Mouse (Mus musculus): ENCODE measurements around the gene Akap6. TPM values are rescaled to one million over a fixed set of nuclear protein-coding genes. Genes with fewer than 3 reads are reported as not detected.
A peak's percentile ranks its signal among the peaks of the same experiment; 100 is the strongest.

Gene Akap6
- total and polyA plus RNA-seq, 3 experiments = 0.12 to 0.42 (median 0.33) TPM

DNA sequence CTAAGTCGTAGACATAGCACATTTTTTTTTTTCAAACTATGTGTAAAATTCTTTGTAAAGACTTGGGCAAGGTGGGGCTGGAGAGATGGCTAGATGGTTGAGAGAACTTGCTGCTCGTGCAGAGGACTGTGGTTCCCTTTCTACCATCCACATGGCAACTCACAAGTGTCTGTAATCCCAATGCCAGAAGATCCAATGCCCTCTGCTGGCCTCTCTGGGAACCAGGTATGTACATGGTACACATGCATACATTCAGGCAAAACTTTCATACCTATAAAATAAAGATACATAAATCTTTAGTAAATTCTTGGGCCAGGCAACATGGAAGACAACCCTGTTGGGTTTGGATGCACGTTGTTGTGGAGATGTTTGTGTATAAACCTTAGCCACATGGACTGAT lies 107.1 kb downstream of the Akap6 start:
- dilution Hi-C loops (cut with MboI; ENCODE audit: extremely low pct_ligation_motif_present, extremely low pct_unique_long_range_greater_than_20kb, low sequenced_read_pairs) = no loop called here
- DNase-seq (ENCODE audit: extremely low read depth) = no peak

DNA sequence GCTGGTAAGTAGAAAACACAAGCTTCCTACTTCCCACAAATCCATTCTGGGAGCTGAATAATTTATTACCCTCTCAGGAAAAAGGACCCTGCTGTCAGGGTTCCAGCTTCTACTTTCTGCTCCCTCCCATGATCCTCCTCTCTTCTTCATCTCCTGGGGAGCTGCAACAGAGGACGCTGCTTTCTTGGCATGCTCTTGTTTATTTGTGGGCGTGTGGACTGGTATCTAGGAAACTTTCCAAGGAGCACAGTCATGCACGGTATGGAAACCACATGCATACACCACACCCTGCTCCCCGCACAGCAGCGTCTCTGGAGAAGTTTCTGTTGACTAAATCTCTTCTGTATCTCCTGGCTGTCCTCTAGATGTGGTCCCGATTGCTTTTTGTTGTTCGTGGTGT lies 119.4 kb downstream of the Akap6 start:
- 0 out of 4 replicates have a peak, but pooled peaks cover 0 to 2% of the 10 kb centered on the region in 2 experiments for H3K4me1 ChIP-seq (ENCODE audit: control insufficient read depth in 1 of 2, insufficient read depth in 2 of 2)
- H3K4me3 ChIP-seq (replicated peaks in 1 of 3; ENCODE audit: low read depth in 2 of 3, low read length in 2 of 3, poor library complexity in 1 of 3) = no peak overlapping the region
- no peak overlapping the region for H3K9ac ChIP-seq (ENCODE audit: insufficient read depth, low read depth)
- H3K27ac ChIP-seq (ENCODE audit: insufficient read depth, low read depth) = no peak overlapping the region
- no peaks in the 10 kb centered on the region for H3K36me3 ChIP-seq (replicated peaks in 1 of 2; ENCODE audit: control insufficient read depth in 1 of 2, insufficient read depth in 1 of 2, low read length in 1 of 2)
- H3K4me2 ChIP-seq (ENCODE audit: insufficient read depth, low read depth, poor library complexity, severe bottlenecking) = no peak overlapping the region
- in situ Hi-C loops (cut with MboI; ENCODE audit: low pct_ligation_motif_present, low pct_unique_long_range_greater_than_20kb, low sequenced_read_pairs) (no loop called here), dilution Hi-C loops (cut with MboI; ENCODE audit: extremely low pct_ligation_motif_present, extremely low pct_unique_long_range_greater_than_20kb, low sequenced_read_pairs) (no loop called here)
- TF ChIP-seq CHD2 (IDR thresholded peaks at IDR 0.05; ENCODE audit: low read length) (no peak), MYC (IDR thresholded peaks at IDR 0.05; ENCODE audit: low read depth, low read length) (no peak), KAT2A (IDR thresholded peaks at IDR 0.05; ENCODE audit: insufficient replicate concordance, low read length) (no peak), HCFC1 (IDR thresholded peaks at IDR 0.05; ENCODE audit: low read depth, low read length) (no peak), PAX5 (IDR thresholded peaks at IDR 0.05; ENCODE audit: low read length) (no peak), MAX (IDR thresholded peaks at IDR 0.05; ENCODE audit: low read length) (no peak), EP300 (IDR thresholded peaks at IDR 0.05; ENCODE audit: low read length) (no peak), ZC3H11A (IDR thresholded peaks at IDR 0.05; ENCODE audit: low read depth, low read length) (no peak), TCF12 (IDR thresholded peaks at IDR 0.05; ENCODE audit: low read depth, low read length) (no peak), JUND (conservative IDR thresholded peaks at IDR 0.05; ENCODE audit: low read depth, low read length) (no peak), JUN (IDR thresholded peaks at IDR 0.05; ENCODE audit: insufficient read depth, low read depth, low read length) (no peak), NRF1 (IDR thresholded peaks at IDR 0.05; ENCODE audit: low read depth, low read length) (no peak), ETS1 (conservative IDR thresholded peaks at IDR 0.05; ENCODE audit: low read depth, low read length) (no peak), ELF1 (IDR thresholded peaks at IDR 0.05; ENCODE audit: low read depth, low read length) (no peak), SMC3 (IDR thresholded peaks at IDR 0.05; ENCODE audit: low read depth, low read length) (no peak)
- no peak for DNase-seq (ENCODE audit: extremely low read depth)
- H3K79me2 ChIP-seq (replicated peaks; ENCODE audit: control insufficient read depth, extremely low read depth, insufficient read depth, poor library complexity, severe bottlenecking) = no peaks in the 10 kb centered on the region
- no peaks in the 10 kb centered on the region for H3K27me3 ChIP-seq (replicated peaks)
- H3K9me3 ChIP-seq (replicated peaks; ENCODE audit: low read length) = peaks cover 4% of the 10 kb centered on the region

More for the DNA sequence above, 107.1 kb downstream of the Akap6 start:
- Histone ChIP-seq H3K4me2 (ENCODE audit: insufficient read depth, low read depth, poor library complexity, severe bottlenecking) (no peak overlapping the region), H3K79me2 (replicated peaks; ENCODE audit: control insufficient read depth, extremely low read depth, insufficient read depth, poor library complexity, severe bottlenecking) (no peaks in the 10 kb centered on the region), H3K4me3 (replicated peaks in 1 of 3; ENCODE audit: low read depth in 2 of 3, low read length in 2 of 3, poor library complexity in 1 of 3) (no peak overlapping the region), H3K9ac (ENCODE audit: insufficient read depth, low read depth) (no peak overlapping the region), H3K27me3 (replicated peaks) (no peaks in the 10 kb centered on the region), H3K9me3 (replicated peaks; ENCODE audit: low read length) (no peaks in the 10 kb centered on the region), H3K27ac (ENCODE audit: insufficient read depth, low read depth) (no peak overlapping the region), H3K4me1 (ENCODE audit: control insufficient read depth in 1 of 2, insufficient read depth in 2 of 2) (no peaks in the 10 kb centered on the region), H3K36me3 (replicated peaks in 1 of 2; ENCODE audit: control insufficient read depth in 1 of 2, insufficient read depth in 1 of 2, low read length in 1 of 2) (no peaks in the 10 kb centered on the region)
- no peak for TF ChIP-seq ZNF384 (IDR thresholded peaks at IDR 0.05; ENCODE audit: low read depth, low read length)
- no peak for TF ChIP-seq MEF2A (IDR thresholded peaks at IDR 0.05; ENCODE audit: borderline replicate concordance, low read depth, low read length)
- TF ChIP-seq SMC3 (IDR thresholded peaks at IDR 0.05; ENCODE audit: low read depth, low read length) = peak; percentile 66
- TF ChIP-seq UBTF (IDR thresholded peaks at IDR 0.05; ENCODE audit: low read depth, low read length) = no peak
- TF ChIP-seq POLR2AphosphoS2 (IDR thresholded peaks at IDR 0.05; ENCODE audit: low read depth, low read length) = no peak
- TF ChIP-seq CTCF (conservative IDR thresholded peaks at IDR 0.05 in 1 of 2, IDR thresholded peaks at IDR 0.05 in 1 of 2; ENCODE audit: low read depth in 2 of 2, low read length in 2 of 2) = peak in 1 of 2 experiments; percentile 58; a peak in 2 of 4 replicates
- TF ChIP-seq MYC (IDR thresholded peaks at IDR 0.05; ENCODE audit: low read depth, low read length) = peak; percentile 71
- TF ChIP-seq RAD21 (IDR thresholded peaks at IDR 0.05; ENCODE audit: low read depth, low read length) = peak; percentile 61
- TF ChIP-seq MAX (IDR thresholded peaks at IDR 0.05; ENCODE audit: low read length) = no peak
- TF ChIP-seq MAZ (IDR thresholded peaks at IDR 0.05; ENCODE audit: low read depth, low read length) = no peak
- in situ Hi-C loops (cut with MboI; ENCODE audit: low pct_ligation_motif_present, low pct_unique_long_range_greater_than_20kb, low sequenced_read_pairs) = no loop called here
